Mouse (Mus musculus) ES-Bruce4 (cell line): ENCODE data around the gene Cldn20. TPM values are rescaled to one million over a fixed set of nuclear protein-coding genes. Genes with fewer than 3 reads are reported as not detected.

ENCODE experiments used
- H3K27ac ChIP-seq: 2 replicates; pipeline ENCODE4 v1.5.1; 2012; ENCODE audit warnings: low read length, inconsistent platforms; ENCODE audit not compliant: insufficient read depth
- H3K27me3 ChIP-seq: 2 replicates; pipeline ENCODE4 v1.6.1; 2012; ENCODE audit warnings: mild to moderate bottlenecking, low read length, inconsistent platforms; ENCODE audit not compliant: control insufficient read depth, poor library complexity, insufficient read depth, severe bottlenecking
- H3K36me3 ChIP-seq: 2 replicates; pipeline ENCODE4 v1.6.1; 2012; ENCODE audit warnings: inconsistent platforms, mild to moderate bottlenecking, low read length, moderate library complexity; ENCODE audit not compliant: control insufficient read depth, poor library complexity, insufficient read depth, severe bottlenecking
- H3K4me1 ChIP-seq: one replicate; pipeline ENCODE4 v1.8.1; 2011; ENCODE audit warnings: low read length; ENCODE audit not compliant: control insufficient read depth, insufficient read depth
- H3K4me3 ChIP-seq: 2 replicates; pipeline ENCODE4 v1.5.1; 2011; ENCODE audit warnings: low read depth, mild to moderate bottlenecking, low read length
- H3K9ac ChIP-seq: 2 replicates; pipeline ENCODE4 v1.6.1; 2012; ENCODE audit warnings: low read depth, mild to moderate bottlenecking, inconsistent platforms; ENCODE audit not compliant: poor library complexity, severe bottlenecking
- H3K9me3 ChIP-seq: replicated peaks from 2 replicates; pipeline ENCODE4 v1.6.1; 2012; ENCODE audit warnings: mild to moderate bottlenecking, low read length, inconsistent platforms; ENCODE audit not compliant: control insufficient read depth, poor library complexity, insufficient read depth, severe bottlenecking
- CTCF ChIP-seq: IDR thresholded peaks from one replicate; pipeline ENCODE4 v1.8.1; 2011; ENCODE audit warnings: low read depth, low read length
- EP300 ChIP-seq: IDR thresholded peaks from 2 replicates; pipeline ENCODE4 v1.6.1; 2011; ENCODE audit warnings: low read depth, low read length; ENCODE audit not compliant: insufficient read depth
- POLR2A ChIP-seq: IDR thresholded peaks from one replicate; pipeline ENCODE4 v1.8.1; 2011; ENCODE audit warnings: low read length; ENCODE audit not compliant: insufficient read depth
- polyA plus RNA-seq: library from polyadenylated mRNA; stranded (reverse); fragments of >200 nt; gene quantifications from 2 replicates; pipeline ENCODE4 v1.2.4, GENCODE M21; 2011; ENCODE audit warnings: low read depth; ENCODE audit not compliant: missing spikeins, insufficient read depth, insufficient read length

The Cldn20 gene
- polyA plus RNA-seq, 1 experiment = not detected

- no peaks in the 10 kb centered on the region for H3K4me1 ChIP-seq
- H3K36me3 ChIP-seq = 0 out of 2 replicates have a peak, but pooled peaks cover 2% of the 10 kb centered on the region
- no peak for TF ChIP-seq CTCF
- TF ChIP-seq EP300 = no peak
- TF ChIP-seq POLR2A = no peak
- no peak overlapping the region for H3K27ac ChIP-seq
- H3K9ac ChIP-seq = no peak overlapping the region
- H3K4me3 ChIP-seq = no peak overlapping the region
- H3K9me3 ChIP-seq = no peaks in the 10 kb centered on the region
- no peaks in the 10 kb centered on the region for H3K27me3 ChIP-seq
These were observed 713 bp upstream of the Cldn20 start for GRCm38 (mm10) chr17:3531641-3532040.

- 0 out of 2 replicates have a peak, but pooled peaks cover 2% of the 10 kb centered on the region for H3K36me3 ChIP-seq
- TF ChIP-seq CTCF (no peak), EP300 (no peak), POLR2A (no peak)
These were observed 1.1 kb downstream of the Cldn20 start for GRCm38 (mm10) chr17:3533425-3533824.

GRCm38 (mm10) chr17:3540304-3540703, 8.0 kb downstream of the Cldn20 start:
- peaks cover 3% of the 10 kb centered on the region for H3K36me3 ChIP-seq
- no peak overlapping the region for H3K27ac ChIP-seq
- H3K9me3 ChIP-seq = no peaks in the 10 kb centered on the region
- no peak for TF ChIP-seq POLR2A
- TF ChIP-seq EP300 = no peak
- no peak for TF ChIP-seq CTCF
- no peak overlapping the region for H3K4me3 ChIP-seq
- no peaks in the 10 kb centered on the region for H3K4me1 ChIP-seq
- no peaks in the 10 kb centered on the region for H3K27me3 ChIP-seq
- no peak overlapping the region for H3K9ac ChIP-seq

More at GRCm38 (mm10) chr17:3533425-3533824, 1.1 kb downstream of the Cldn20 start:
- Histone ChIP-seq H3K9ac (no peak overlapping the region), H3K4me1 (no peaks in the 10 kb centered on the region), H3K27ac (no peak overlapping the region), H3K27me3 (no peaks in the 10 kb centered on the region), H3K9me3 (no peaks in the 10 kb centered on the region), H3K4me3 (no peak overlapping the region)

- no peak overlapping the region for H3K9ac ChIP-seq
- peaks cover 3% of the 10 kb centered on the region for H3K36me3 ChIP-seq
- no peaks in the 10 kb centered on the region for H3K9me3 ChIP-seq
- no peaks in the 10 kb centered on the region for H3K27me3 ChIP-seq
- no peaks in the 10 kb centered on the region for H3K4me1 ChIP-seq
- H3K4me3 ChIP-seq = no peak overlapping the region
- H3K27ac ChIP-seq = no peak overlapping the region
- no peak for TF ChIP-seq EP300
- TF ChIP-seq POLR2A = no peak
- TF ChIP-seq CTCF = no peak
These were observed 8.7 kb downstream of the Cldn20 start for GRCm38 (mm10) chr17:3541033-3541432.

- Histone ChIP-seq H3K4me3 (no peak overlapping the region), H3K9me3 (no peaks in the 10 kb centered on the region), H3K36me3 (peaks cover under 1% of the 10 kb centered on the region; the same call in 1 of the 2 replicates), H3K27ac (no peak overlapping the region), H3K27me3 (no peaks in the 10 kb centered on the region), H3K4me1 (peaks cover 3% of the 10 kb centered on the region), H3K9ac (no peak overlapping the region)
- TF ChIP-seq POLR2A = no peak
- no peak for TF ChIP-seq CTCF
- TF ChIP-seq EP300 = no peak
These were observed 15.4 kb downstream of the Cldn20 start for GRCm38 (mm10) chr17:3547725-3548124.

- Histone ChIP-seq H3K27ac (no peak overlapping the region), H3K9ac (peak overlapping the region; percentile 38; the same call in 1 of the 2 replicates), H3K27me3 (no peaks in the 10 kb centered on the region), H3K9me3 (no peaks in the 10 kb centered on the region), H3K4me1 (peaks cover 3% of the 10 kb centered on the region), H3K36me3 (no peaks in the 10 kb centered on the region), H3K4me3 (peak overlapping the region; percentile 17; the same call in 1 of the 2 replicates)
- TF ChIP-seq EP300 = no peak
- TF ChIP-seq CTCF = no peak
- no peak for TF ChIP-seq POLR2A
These were observed 23.9 kb downstream of the Cldn20 start for GRCm38 (mm10) chr17:3556251-3556650.
